Mouse (Mus musculus) kidney, postnatal 10 days (tissue): ENCODE data around the gene A030005K14Rik.

ENCODE experiments used
- DNase-seq: peaks from one replicate; pipeline ENCODE4 v3.0.0; 2021; ENCODE audit warnings: mixed read lengths

Gene A030005K14Rik

DNA sequence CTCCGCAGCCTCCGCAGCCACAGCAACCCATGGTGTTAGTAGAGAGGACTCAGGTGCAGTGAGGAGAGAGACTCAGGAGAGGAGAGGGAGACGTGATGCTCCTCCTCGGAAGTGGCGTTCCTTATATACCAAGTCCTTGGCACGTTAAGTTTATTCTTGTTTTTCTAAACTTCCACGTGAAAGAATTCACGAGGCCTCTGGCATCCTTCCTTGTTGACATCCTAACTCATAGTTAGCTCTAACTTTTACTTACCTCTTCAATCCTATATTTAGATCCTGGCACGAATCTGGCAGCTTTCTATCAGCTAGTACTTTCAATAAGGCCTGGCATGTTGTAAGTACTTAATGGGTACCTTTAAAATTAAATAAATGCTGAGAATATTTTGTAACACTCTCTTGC is at the start of gene A030005K14Rik:
Gene A030005K14Rik (minus strand): TSS at position 101 of the 400 bp plus-strand sequence.
- DNase-seq: no peak

DNA sequence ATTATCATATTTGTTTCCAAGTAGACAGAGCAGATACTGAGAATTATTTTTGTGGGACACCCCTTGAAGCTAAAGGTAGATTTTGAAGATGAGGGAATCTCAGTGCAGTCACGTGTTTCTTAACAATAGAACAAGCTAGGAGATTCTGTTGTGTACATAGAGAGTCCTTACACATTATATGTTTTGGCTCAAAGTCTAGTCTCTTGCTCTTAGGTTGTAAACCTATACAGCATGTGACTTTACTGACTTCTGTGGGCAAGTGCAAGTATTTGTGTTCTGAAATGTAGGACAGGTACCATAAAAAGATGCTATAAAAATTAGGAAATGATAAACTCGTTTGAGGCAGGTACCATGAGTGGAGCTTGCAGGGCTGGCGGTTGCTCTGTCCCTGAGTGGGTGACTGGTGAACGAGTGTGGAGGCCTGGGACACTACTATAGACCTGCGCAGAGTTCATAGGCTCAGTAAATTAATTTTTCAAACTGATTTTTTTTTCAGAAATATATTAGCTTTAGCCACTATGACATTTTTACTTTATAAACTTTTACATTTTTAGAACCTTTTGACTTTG is 48.3 kb upstream of the A030005K14Rik start:
- DNase-seq: no peak

DNA sequence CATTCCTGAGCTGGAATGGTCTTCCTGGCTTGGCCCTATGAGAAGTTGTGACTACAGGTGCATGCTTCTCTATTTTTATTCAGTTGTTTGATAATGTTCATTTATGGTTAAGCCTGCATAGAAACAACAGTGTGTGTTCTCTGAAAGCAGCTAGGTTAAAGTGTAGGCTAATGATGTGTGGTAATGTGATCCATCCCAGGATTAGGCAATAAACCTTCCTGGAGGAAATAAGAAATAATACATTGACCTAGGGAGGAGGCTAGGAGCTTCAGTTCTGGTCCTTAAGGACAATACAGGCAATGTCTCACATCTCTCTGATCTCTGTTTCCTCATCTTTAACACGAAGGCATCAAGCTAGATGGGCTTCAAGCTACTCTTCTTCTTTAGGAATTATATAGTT is 46.3 kb upstream of the A030005K14Rik start:
- no peak for DNase-seq

DNA sequence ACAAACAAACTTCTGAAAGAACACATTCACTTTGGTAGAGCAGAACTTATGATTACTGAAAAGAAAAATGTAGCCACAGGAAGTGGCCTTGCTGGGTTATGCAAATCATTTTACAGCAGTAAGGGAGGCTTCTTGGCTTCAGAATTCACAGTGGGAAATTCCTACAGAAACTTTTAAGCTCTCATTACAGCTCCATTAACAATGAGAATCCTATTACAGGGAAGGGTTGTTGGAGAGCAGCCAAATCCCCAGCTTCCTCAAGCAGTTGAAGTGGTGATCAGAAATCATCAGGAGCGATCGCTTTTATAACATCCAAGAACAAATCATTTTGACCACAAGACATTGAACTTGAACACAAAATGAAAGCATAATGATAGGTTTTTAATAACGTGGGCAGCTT is 42.7 kb upstream of the A030005K14Rik start:
- peak; percentile 74 for DNase-seq

DNA sequence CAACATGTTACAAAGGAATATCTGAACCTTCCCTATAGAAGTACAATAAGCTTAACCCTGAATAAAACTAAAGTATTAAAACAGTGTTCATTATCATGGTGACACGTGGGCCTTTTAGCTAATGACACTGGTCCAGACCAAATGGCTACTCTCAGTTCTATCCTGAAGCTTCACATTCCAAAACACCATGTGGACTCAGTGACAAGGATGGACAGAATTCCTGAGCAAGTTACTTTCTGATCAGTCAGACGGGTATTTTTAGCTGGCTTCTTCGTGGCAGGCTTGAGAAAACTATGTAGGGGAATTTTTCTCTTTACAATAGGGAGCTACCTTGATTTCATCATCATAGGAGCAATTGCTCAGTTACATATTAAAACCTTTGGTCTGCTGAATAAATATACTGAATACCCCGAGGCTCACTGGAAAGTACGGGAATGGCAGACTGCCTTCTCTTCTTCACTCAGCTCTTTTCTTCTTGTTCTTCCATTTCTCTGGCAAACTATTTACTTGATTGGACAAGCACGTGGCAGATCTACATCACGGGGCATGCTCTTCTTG is 40.5 kb upstream of the A030005K14Rik start:
- no peak for DNase-seq

DNA sequence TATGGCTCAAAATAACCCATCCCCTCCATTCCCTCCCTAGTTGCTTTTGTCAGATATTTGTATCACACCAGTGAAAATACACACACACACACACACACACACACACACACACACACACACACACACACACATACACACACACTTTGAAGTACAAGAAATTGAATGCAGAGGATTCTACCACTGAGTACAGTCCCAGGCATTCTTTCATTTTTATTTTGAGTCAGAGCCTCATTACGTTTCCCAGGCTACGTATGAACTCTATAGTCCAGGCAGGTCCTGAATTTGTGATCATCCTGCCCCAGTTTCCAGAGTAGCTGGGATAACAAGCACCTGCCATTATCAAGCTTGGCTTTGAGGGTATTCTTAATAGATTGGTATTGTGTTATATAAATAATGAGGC is 40.0 kb upstream of the A030005K14Rik start:
- DNase-seq: no peak

DNA sequence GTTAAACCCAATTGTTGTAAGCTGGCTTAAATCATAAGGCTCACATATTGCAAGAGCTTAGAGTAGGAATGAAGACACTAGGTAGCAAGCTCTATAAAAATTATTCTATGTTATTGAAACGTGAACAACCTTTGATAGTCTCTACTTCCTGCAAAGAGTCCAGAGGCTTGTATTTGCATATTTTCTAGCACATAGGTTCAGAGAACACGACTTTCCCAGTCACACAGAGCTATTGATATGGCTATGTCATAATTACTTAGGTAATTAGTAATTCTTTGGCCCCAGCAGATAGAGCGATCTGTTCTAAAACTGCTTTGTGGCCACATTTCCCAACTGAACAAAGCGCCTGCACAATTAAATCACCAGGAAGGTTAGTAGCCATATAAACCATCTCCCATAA is 37.8 kb upstream of the A030005K14Rik start:
- DNase-seq: no peak

DNA sequence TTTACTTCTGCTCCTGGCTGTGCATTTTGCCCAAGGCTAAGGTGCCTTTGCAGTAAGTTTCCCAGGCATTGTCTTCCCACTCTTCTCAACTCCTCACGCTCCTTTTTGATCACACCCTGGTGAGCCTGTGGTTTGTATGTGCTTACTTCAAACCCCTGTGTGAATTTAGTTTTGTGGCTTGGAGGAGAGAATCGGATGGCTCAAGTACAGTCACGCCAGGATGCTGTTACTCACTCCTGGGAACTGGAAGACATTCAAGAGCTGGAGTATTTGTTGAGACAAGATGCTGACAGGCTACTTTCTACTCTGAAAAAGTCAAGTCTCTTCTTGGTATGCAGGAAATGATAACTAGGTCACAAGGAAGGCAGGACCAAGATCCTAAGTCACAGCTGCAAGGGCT is 32.1 kb upstream of the A030005K14Rik start:
- DNase-seq: no peak

DNA sequence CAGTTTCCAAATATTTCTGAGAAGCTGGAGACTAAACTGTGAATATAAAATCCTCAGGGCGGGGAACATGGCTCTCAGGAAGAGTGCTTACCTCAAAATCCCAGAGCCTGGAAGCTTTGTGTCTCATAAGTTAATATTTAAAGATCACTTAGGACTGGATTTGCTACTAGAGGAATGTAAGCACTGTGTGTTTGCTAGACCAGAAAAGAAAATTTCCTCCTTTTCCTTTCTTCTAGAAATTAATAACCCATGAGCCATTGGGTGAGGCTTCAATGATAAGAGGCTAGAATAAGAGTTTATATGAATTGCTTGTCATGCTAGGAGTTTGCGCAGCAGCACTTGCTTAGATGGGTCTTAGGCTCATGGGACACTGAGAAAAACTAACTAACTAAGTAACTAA is 25.6 kb upstream of the A030005K14Rik start:
- no peak for DNase-seq

DNA sequence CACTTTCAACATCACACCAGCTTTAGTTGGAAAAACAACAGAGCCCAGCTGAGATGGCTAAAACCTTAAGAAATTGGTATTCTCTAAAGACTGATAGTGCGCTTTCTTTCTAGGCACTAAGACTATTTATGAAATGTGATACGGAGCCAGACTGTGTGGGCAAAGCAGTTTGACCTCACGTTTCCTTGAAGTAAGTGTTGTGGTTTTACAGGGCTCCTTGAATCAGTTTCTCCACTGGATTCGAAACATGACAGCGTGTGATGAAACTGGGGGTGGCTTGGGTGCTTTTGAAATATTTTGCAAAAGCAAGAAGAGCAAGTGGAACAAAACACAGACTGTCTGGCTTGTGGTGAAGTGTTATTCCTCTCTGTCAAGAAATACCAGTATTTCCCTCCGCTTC is 17.8 kb upstream of the A030005K14Rik start:
- DNase-seq: no peak

DNA sequence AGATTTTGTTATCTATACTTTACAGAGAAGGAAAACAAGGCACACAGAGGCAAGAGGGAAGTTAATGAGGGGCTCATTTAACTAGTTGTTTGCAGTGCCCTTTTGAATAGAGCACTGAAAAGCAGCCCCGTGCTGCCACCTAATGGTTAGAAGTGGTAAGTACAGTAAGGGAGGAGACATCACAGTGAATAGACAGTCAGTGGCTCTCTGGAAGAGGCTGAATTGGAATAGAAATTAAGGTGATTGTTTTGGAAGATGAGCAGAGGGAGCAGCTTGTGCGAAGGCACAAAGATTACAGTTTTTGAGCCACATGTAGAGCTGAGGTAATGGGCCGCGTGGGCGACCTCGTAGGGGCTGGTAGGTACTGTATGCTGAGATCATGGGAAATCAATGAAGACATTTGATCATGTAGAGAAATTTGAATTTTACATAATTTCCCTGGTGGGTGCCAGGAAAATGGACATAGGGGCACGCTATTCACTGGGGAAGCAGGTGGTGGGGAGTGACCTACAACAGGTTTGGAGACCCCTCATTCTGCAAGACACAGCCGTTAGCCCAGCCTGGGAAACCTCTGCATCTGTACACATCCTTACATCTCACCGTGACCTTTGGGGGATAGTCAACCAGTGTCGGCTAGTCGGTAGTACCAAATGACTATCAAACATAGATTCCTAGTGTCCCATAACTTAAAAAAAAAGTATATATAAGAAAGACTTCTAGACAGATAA is 17.2 kb upstream of the A030005K14Rik start:
- DNase-seq: peak; percentile 36

DNA sequence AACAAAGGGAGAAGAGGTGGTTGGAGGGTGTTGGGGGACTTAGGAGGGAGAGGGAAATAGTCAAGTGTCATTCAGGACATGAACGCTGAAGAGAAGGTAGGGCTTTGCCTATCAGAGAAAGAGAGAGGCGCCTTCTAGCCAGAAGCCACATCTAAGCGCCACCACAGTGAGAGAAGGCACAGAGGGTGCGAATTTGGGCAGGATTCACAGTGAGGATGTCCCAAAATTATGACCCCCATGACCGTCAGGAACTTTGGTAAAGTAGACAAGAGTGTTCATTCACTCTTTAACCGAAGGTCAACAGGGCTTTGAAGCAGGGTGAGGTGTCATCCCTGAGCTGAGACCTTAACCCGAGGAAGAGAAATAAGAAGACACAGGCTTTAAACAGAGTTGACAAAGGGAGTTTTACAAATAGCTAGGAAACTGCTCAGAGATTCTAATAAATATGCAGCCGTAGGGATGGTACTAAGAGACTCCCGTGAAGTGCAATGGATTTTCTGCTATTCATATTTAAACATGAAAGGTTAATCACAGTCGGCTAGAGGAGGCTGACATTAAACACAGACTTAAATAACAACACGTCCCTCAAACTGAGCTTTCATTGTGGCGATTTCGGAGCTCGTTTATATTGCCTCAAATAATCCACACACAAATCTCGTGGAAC is 16.5 kb upstream of the A030005K14Rik start:
- no peak for DNase-seq

DNA sequence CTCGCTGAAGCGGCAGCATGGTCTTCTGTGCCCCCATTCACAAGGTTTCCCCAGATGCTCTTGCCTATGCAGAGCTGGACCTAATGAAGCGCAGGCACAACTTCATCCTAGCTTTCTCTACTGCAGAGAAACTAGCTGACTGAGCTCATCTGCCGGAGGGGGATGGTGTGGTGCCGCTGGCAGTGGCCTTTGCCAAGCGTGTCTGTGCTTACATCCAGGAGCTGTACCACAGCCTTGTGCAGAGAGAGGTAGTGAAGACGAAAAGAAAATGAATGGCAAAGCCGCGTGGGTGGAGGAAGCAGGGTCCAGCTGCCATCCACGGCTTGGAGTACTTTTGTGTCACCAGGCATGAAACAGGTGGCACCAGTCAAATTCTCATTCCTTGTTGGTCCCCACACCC is 8.0 kb upstream of the A030005K14Rik start:
- no peak for DNase-seq

DNA sequence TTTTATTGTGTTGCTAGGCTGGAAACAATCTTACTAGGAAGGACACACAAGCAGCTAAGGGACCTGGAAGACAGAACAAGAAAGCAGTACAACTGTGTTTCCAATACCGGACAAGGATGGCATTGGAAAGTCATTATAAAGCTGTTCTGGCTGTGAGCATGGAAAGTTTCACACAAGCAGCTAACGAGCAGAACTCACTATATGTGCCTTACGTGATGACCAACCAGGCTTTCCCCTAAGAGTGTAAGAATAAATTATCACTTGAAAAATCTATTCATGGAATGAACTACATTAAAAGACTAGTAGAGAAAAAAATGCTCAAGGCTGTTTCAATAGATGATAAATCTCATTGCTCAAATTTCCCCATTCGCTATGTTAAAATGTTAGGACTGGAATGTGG is 7.4 kb upstream of the A030005K14Rik start:
- no peak for DNase-seq

DNA sequence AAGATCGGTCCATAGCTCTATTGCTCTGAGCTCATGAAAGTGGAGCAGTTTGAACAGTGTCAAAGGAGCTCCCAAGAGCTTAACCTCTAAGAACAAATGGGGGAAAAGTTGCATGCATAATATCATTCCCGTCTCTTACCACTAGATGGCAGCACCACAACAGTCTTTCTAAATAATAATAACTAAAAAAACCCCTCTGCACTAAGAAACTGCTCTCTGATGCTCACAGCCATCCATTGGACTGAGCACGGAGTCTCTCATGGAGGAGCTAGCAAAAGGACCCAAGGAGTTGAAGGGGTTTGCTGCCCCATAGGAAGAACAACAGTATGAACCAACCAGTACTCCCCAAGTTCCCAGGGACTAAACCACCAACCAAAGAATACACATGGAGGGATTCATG is 5.7 kb upstream of the A030005K14Rik start:
- DNase-seq: peak; percentile 30

DNA sequence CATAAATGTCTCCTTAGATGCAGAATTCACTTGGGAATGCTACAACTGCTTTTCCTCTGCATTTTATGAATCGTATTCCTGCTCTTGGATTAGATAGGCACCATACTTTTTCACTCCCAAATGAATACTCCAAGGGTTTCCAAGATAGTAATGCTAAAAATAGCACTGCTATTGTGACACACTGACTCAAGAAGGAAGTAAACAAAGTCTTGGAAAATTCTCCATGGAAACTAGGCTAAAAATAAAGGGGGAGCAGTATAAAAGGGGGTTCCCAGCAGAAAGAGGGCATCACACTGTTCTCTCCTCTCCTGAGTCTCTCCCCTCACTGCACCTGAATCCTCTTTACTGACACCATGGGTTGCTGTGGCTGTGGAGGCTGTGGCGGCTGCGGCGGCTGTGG is 1.5 kb upstream of the A030005K14Rik start, which contains the start of gene Krtap28-13:
Gene Krtap28-13 (plus strand): TSS at position 288 of the 400 bp plus-strand sequence.
- no peak for DNase-seq

DNA sequence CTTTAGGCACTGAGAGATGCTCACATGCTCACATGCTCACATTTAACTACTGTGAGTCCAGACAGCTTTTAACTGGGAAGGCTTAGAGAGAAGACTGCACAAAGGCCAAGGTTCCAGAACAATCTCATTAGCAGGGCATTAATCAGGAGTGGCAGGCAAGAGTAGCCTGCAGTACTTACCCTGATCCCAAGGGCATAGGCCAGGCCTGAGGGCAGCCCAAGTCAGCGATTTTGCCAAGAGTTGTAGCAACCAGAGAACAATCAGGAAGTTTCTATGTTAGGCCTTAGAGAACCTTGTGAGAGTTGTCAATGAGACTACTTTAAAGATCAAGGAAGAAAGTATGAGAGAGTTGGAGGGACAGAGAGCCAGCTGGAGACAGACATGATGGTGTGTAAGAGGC is 697 bp downstream of the A030005K14Rik start:
- DNase-seq: peak; percentile 21

DNA sequence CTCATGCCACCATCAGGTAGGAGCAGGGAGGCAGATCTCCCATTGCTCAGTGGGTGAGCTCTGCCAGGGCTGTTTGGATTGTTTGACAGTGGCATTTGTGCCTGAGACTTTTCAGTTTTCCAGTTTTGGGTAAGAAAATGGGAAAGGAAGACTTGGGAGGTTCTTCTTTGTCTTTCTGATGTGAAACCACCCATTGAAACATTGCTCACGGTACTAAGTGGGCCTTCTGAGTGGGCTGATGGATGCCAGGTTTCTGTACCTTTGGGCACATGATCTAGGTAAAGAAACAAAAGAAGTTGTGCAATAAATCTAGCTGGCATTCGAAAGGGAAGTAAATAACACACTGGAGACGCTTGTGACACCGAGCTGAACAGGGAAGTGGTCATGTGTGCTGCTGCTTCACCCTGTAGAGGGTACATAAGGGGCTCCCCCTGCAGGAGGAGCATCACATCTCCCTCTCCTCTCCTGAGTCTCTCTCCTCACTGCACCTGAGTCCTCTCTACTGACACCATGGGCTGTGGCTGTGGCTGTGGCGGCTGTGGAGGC is 14.2 kb downstream of the A030005K14Rik start, which contains the start of gene Gm47969:
Gene Gm47969 (plus strand): TSS at position 51 of the 546 bp plus-strand sequence.
- DNase-seq: no peak

DNA sequence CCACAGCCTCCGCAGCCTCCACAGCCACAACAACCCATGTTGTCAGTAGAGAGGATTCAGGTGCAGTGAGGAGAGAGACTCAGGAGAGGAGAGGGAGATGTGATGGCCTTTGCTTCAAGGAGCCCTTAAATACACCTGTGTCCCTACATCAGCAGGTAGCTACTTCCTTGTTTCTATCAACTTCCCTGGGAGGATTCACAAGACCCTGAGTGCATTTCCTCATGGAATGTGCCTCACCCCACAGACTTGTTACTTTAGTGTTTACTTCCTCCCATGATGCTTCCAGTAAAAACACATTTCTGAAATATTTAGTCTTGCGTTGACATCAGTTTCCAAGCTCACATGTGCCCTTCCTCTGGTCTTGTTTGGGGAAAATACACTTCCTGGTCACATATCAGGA is 16.8 kb downstream of the A030005K14Rik start, which contains the start of gene Krtap28-10:
Gene Krtap28-10 (minus strand): TSS at position 101 of the 400 bp plus-strand sequence.
- no peak for DNase-seq

DNA sequence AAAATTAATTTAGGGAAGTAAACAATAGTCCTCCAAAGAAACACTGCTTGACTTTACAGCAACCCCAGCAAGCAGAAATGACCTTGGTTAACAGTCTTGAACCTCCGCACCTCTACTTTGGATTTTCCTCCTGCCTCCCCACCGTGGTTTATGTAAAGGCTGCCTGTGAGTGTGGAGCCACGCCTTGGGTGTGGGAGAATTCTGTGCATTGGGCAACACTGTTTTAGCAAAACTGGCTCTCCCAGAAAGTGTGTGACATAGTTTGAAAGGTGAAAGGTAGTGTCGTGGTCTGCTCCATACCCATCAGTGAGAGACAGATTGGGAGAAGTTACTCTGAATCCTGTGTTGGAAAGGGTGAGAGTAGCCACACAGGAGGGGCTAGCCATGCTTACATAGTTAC is 20.1 kb downstream of the A030005K14Rik start:
- DNase-seq: no peak

DNA sequence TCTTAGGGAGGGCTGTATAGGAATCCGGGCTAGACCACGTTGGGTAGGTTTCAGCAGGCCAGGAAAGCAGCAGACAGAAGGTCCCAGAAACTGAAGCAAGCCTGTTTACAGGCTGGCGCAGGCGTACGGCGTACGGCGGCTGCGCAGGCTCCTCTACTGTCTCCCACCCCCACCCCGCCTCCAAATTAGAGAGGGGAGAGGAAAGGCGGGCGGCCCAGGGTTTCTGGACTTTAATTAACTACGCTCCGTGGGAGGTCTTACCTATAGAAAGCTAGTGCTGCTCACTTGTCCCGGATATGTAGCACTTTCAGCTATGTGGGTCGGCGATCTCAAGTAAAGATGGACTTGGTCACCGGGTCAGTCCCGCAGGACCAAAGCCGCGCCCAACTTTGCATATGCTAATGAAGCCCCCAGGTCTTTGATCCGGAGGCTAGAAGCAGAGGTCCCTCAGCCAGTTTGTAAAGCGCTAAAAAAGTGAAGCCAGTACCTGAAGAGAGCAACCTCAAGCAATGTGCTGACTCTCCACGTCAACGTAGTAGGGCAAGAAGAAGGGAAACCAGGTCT is 21.0 kb downstream of the A030005K14Rik start, which contains the start of gene Slc19a3:
Gene Slc19a3 (minus strand): TSS at position 340 of the 564 bp plus-strand sequence.
- DNase-seq: peak; percentile 63

DNA sequence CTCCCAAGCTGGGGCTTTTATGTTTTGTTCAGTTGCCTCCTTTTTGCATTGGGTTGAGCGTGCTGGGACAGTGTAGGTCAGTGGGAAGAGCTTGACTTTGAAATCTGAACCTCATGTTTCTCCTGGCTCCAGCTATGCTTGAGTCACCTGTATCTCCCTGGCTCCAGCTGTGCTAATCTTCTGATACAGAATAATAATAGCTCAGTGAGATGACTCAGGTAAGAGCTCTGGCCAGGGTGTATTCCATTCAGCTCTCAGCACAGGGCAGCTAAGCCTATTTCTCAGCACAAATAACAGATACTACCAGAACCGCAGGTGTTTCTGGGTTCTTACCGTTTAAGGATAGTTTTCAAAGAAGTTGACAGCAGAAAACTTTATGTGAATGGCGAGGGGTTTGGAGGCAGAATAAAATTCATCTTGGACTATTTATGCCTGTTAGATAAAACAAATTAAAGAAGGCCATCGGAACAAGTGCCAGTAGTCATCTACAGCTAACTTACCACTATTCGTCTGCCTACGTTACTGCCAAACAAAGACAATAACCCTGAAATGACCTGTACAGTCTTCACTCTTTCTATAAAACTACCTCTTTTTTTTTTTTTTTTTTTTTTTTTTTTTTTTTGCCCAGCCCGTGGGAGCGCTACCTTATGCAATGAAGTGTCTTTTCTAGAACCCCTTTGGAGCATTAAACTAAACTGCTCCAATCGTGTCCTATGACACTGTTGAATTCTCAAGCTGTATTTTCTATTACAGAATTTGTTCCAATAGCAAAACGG is 22.1 kb downstream of the A030005K14Rik start:
- DNase-seq: no peak
